Mouse (Mus musculus) left cerebral cortex, adult 9 months (tissue): ENCODE measurements at regions not wholly inside any gene's neighbourhood (a gene's known extent, or its start where the extent isn't known, plus 50 kb on each side); places are given as distances from the start of the nearest gene placed in this dataset.

ENCODE experiments used
- DNase-seq, 2 experiments: peaks; one replicate each; pipeline ENCODE4 v3.0.0; 2022; ENCODE audit warnings: low spot score in 2 of 2

GRCm38 (mm10) chr4:80131623-80132301, 702.2 kb upstream of the Tyrp1 start:
- DNase-seq, result no peak

GRCm38 (mm10) chr4:80140261-80140660, 693.7 kb upstream of the Tyrp1 start:
- no peak for DNase-seq

GRCm38 (mm10) chr4:80159842-80160241, 674.1 kb upstream of the Tyrp1 start:
- DNase-seq, result peak in 1 of 2 experiments; percentile 16

- DNase-seq, result no peak
Observed at GRCm38 (mm10) chr4:80173229-80173628, 660.7 kb upstream of the Tyrp1 start.

- DNase-seq, result peak in 1 of 2 experiments; percentile 11
Observed at GRCm38 (mm10) chr4:80202223-80202622, 631.7 kb upstream of the Tyrp1 start.

GRCm38 (mm10) chr4:80203916-80204315, 630.0 kb upstream of the Tyrp1 start:
- peak in 1 of 2 experiments; percentile 44 for DNase-seq

GRCm38 (mm10) chr4:80204374-80204773, 629.5 kb upstream of the Tyrp1 start:
- DNase-seq, result no peak
